Mouse (Mus musculus) activated CD4-positive, CD25-positive, alpha-beta regulatory T cell, adult 9 weeks (primary cell): ENCODE measurements around the gene Hat1. TPM values are rescaled to one million over a fixed set of nuclear protein-coding genes. Genes with fewer than 3 reads are reported as not detected.

Experiments
- polyA plus RNA-seq: library from polyadenylated mRNA; unstranded; fragments of 100-300 nt; shearing (Covaris generic); gene quantifications from one replicate; pipeline ENCODE4 v1.2.1, GENCODE M21; 2017

Hat1 gene
- 72.9 TPM for polyA plus RNA-seq

GRCm38 (mm10) chr2:71388951-71389763, at the start of gene Hat1:
Gene Hat1 (plus strand): TSS chr2:71388958.

DNA sequence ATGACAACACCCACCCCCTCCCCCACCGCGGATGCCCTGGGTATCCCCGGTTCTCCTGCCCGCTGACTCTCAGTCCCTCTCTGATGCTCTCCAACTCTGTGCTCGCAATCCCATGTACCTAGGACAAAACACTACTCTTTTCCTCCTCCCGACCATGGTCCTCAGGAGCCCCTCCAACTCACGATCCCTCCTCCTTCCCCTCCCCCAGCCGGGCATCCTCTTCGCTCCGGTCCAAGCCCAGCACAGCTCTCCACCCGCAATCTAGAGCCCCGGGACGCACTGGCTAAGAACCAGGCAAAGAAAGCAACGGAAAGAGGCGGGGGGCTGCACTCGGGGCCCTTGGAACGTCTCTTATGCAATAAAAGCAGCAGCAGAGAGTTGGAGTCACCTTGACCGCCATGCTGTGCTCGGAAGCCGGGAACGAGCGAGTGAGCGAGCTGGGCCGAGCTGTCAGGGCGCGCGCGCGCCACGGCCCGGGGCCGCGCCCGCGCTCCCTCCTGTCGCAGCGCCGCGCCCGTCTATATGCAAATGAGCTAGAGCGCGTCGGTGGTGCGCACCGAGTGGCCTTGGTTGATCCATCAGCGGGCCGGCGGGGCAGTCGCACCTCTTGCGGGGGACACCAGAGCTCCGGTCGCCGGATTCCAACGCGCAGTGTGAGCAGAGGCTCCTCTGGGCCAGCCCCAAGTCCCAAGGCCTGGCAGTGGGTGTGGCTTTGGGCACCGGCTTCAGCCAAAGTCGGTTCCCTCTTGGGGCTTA, 21.5 kb upstream of the Hat1 start, which contains the start of gene Slc25a12:
Gene Slc25a12, minus strand, starts transcription at position 625 of the 756 bp plus-strand sequence.

DNA sequence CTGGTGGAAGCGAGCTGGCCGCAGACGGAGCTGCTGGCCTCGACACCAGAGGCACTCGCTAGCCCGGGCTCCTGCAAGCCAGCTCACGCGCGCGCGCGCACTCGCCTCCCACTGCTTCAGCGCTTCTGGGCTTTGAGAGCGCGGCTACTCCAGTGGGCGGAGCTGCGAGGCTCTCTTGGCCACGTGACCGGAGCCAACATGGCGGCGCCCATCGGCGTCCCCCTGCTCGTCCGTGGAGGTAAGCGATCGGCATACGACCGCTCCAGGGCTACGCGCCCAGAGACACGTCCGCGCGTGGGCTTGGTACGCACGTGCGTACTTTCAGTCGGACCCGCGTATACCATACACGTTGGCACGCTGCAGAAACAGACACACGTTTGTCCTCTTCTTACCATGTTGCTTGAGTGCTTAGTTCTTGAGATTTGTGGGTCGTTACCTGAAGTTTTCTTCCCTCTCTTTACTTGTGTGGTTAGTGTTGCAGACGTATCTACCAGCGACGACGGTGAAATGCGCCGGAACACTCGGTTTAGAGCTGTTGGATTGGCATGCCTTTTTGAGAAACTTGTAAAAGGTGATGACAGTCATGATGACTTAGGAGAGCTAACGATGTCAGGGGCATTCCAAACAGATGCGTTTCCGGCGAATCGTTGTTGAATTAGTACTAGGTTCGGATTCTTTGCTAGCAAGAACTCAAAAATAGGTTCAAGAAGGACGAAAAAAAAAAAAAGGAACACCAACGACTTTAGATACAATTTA, 64.6 kb downstream of the Hat1 start, which contains the start of gene Metap1d:
Gene Metap1d, plus strand, starts transcription at position 116 of the 756 bp plus-strand sequence.

Other genes with a start within 250 kb of the Hat1 start
- 44.5 TPM for gene Dync1i2, start 177.3 kb upstream of the Hat1 start, polyA plus RNA-seq
- 104 TPM for gene Slc25a12, start 21.2 kb upstream of the Hat1 start, polyA plus RNA-seq
- 27.7 TPM for gene Metap1d, start 64.3 kb downstream of the Hat1 start, polyA plus RNA-seq
- gene Dlx1, start 139.2 kb downstream of the Hat1 start, polyA plus RNA-seq: not detected
- gene Dlx2, start 157.8 kb downstream of the Hat1 start, polyA plus RNA-seq: not detected